Mouse (Mus musculus): Measurements from ENCODE around the gene Pbx4.

- peak; percentile 93 for TF ChIP-seq POLR2A (IDR thresholded peaks at IDR 0.05; ENCODE audit: borderline replicate concordance, control insufficient read depth, low read depth, low read length)
- peak; percentile 42; the same call in 1 of the 2 replicates for TF ChIP-seq CTCF (IDR thresholded peaks at IDR 0.05; ENCODE audit: control insufficient read depth, insufficient read depth, low read length)
Measured at GRCm38 (mm10) chr8:69901484-69902162, 69.3 kb downstream of the Pbx4 start.

All from bone marrow, adult 2 months (tissue).